Mouse (Mus musculus) CH12.LX (cell line): ENCODE data around the gene Ubash3b. TPM values are rescaled to one million over a fixed set of nuclear protein-coding genes. Genes with fewer than 3 reads are reported as not detected.

Experiments used
- DNase-seq: peaks from one replicate; pipeline ENCODE4 v3.0.0-alpha.2; 2013; ENCODE audit errors: extremely low read depth
- H3K27ac ChIP-seq: 2 replicates; pipeline ENCODE4 v1.5.1; 2012; ENCODE audit warnings: low read depth, mild to moderate bottlenecking, control low read depth, moderate library complexity; ENCODE audit not compliant: insufficient read depth
- H3K27me3 ChIP-seq: replicated peaks from 2 replicates; pipeline ENCODE3; 2012; ENCODE audit warnings: inconsistent platforms
- H3K36me3 ChIP-seq, 2 experiments: replicated peaks in 1 of 2; 2 replicates each; pipeline versions ENCODE3 to v1.6.1; 2012; ENCODE audit warnings: inconsistent platforms in 1 of 2, low read length in 1 of 2, mild to moderate bottlenecking in 1 of 2, mixed read lengths in 1 of 2, moderate library complexity in 1 of 2; ENCODE audit not compliant: control insufficient read depth in 1 of 2, insufficient read depth in 1 of 2
- H3K4me1 ChIP-seq, 2 experiments: 2 replicates each; pipeline ENCODE4 v1.6.1; 2012; ENCODE audit warnings: inconsistent platforms in 1 of 2, moderate library complexity in 1 of 2; ENCODE audit not compliant: insufficient read depth in 2 of 2, control insufficient read depth in 1 of 2
- H3K4me2 ChIP-seq: 2 replicates; pipeline ENCODE4 v1.6.1; 2012; ENCODE audit warnings: low read depth, mild to moderate bottlenecking, control low read depth; ENCODE audit not compliant: poor library complexity, insufficient read depth, severe bottlenecking
- H3K4me3 ChIP-seq, 3 experiments: fragments of 150-350 bp in 1 of 3; sonication (generic) in 1 of 3; replicated peaks in 1 of 3; 2 replicates each; pipeline versions ENCODE3 to v1.5.1; 2011 to 2012; ENCODE audit warnings: low read depth in 2 of 3, low read length in 2 of 3, mild to moderate bottlenecking in 2 of 3, moderate library complexity in 2 of 3, control low read depth in 1 of 3, improper control_type of control experiment in 1 of 3, inconsistent platforms in 1 of 3, mixed read lengths in 1 of 3; ENCODE audit not compliant: poor library complexity in 1 of 3
- H3K79me2 ChIP-seq: replicated peaks from 2 replicates; pipeline ENCODE4 v1.6.1; 2012; ENCODE audit warnings: mild to moderate bottlenecking, moderate library complexity; ENCODE audit not compliant: control insufficient read depth, poor library complexity, insufficient read depth, severe bottlenecking; ENCODE audit errors: extremely low read depth
- H3K9ac ChIP-seq: 2 replicates; pipeline ENCODE4 v1.6.1; 2012; ENCODE audit warnings: low read depth, mild to moderate bottlenecking, control low read depth, moderate library complexity; ENCODE audit not compliant: insufficient read depth
- H3K9me3 ChIP-seq: replicated peaks from 2 replicates; pipeline ENCODE3; 2012; ENCODE audit warnings: low read length, inconsistent platforms, mixed read lengths
- CHD1 ChIP-seq: IDR thresholded peaks from 2 replicates; pipeline ENCODE4 v1.6.1; 2012; ENCODE audit warnings: low read depth, low read length, improper control_type of control experiment, inconsistent platforms
- ETS1 ChIP-seq: conservative IDR thresholded peaks from 2 replicates; pipeline ENCODE4 v1.6.1; 2012; ENCODE audit warnings: low read depth, mild to moderate bottlenecking, inconsistent platforms, low read length, improper control_type of control experiment, moderate library complexity
- IRF4 ChIP-seq: IDR thresholded peaks from 2 replicates; pipeline ENCODE4 v1.6.1; 2014; ENCODE audit warnings: low read depth, mild to moderate bottlenecking, inconsistent platforms, low read length, improper control_type of control experiment
- KAT2A ChIP-seq: IDR thresholded peaks from 2 replicates; pipeline ENCODE4 v1.6.1; 2012; ENCODE audit warnings: low read length, improper control_type of control experiment, inconsistent platforms; ENCODE audit not compliant: insufficient replicate concordance
- MAFK ChIP-seq: IDR thresholded peaks from 2 replicates; pipeline ENCODE4 v1.6.1; 2011; ENCODE audit warnings: low read length, improper control_type of control experiment; ENCODE audit not compliant: insufficient replicate concordance
- MAX ChIP-seq: IDR thresholded peaks from 2 replicates; pipeline ENCODE4 v1.6.1; 2011; ENCODE audit warnings: low read length, improper control_type of control experiment
- MYC ChIP-seq: IDR thresholded peaks from 2 replicates; pipeline ENCODE4 v1.6.1; 2011; ENCODE audit warnings: low read depth, mild to moderate bottlenecking, improper control_type of control experiment, low read length
- NRF1 ChIP-seq: IDR thresholded peaks from 2 replicates; pipeline ENCODE4 v1.6.1; 2014; ENCODE audit warnings: low read depth, mild to moderate bottlenecking, inconsistent platforms, low read length, improper control_type of control experiment, moderate library complexity
- SIN3A ChIP-seq: IDR thresholded peaks from 2 replicates; pipeline ENCODE4 v1.6.1; 2012; ENCODE audit warnings: low read length, improper control_type of control experiment, inconsistent platforms
- TCF12 ChIP-seq: IDR thresholded peaks from 2 replicates; pipeline ENCODE4 v1.6.1; 2014; ENCODE audit warnings: low read depth, mild to moderate bottlenecking, inconsistent platforms, low read length, improper control_type of control experiment
- USF1 ChIP-seq: IDR thresholded peaks from 2 replicates; pipeline ENCODE4 v1.6.1; 2014; ENCODE audit warnings: low read depth, mild to moderate bottlenecking, inconsistent platforms, low read length, improper control_type of control experiment
- USF2 ChIP-seq: conservative IDR thresholded peaks from 2 replicates; pipeline ENCODE4 v1.6.1; 2011; ENCODE audit warnings: low read depth, low read length, improper control_type of control experiment
- ZC3H11A ChIP-seq: IDR thresholded peaks from 2 replicates; pipeline ENCODE4 v1.6.1; 2012; ENCODE audit warnings: low read depth, mild to moderate bottlenecking, inconsistent platforms, low read length, improper control_type of control experiment
- ZMIZ1 ChIP-seq: IDR thresholded peaks from 2 replicates; pipeline ENCODE4 v1.6.1; 2012; ENCODE audit warnings: low read depth, mild to moderate bottlenecking, inconsistent platforms, low read length, improper control_type of control experiment
- dilution Hi-C: fragments of 300-500 bp; cut with MboI; formaldehyde crosslinking; loops from 2 replicates; pipeline ENCODE4 v1.14.3; 2020; ENCODE audit warnings: low sequenced_read_pairs; ENCODE audit not compliant: extremely low pct_unique_long_range_greater_than_20kb, extremely low pct_ligation_motif_present
- in situ Hi-C: fragments of 300-500 bp; cut with MboI; formaldehyde crosslinking; loops from 3 replicates; pipeline ENCODE4 v1.14.3; 2019; ENCODE audit warnings: low sequenced_read_pairs, low pct_ligation_motif_present, low pct_unique_long_range_greater_than_20kb, mixed read lengths
- polyA plus RNA-seq: library from polyadenylated mRNA; unstranded; fragments of >175 nt; gene quantifications from 2 replicates; pipeline ENCODE4 v1.2.1, GENCODE M21; 2012; ENCODE audit warnings: low read depth; ENCODE audit not compliant: insufficient read length
- total RNA-seq, 2 experiments: library from RNA; depleted of rRNA; stranded (reverse); fragments of 300-350 nt in 1 of 2; fragments of >200 nt in 1 of 2; gene quantifications; 2 replicates each; pipeline ENCODE4 v1.2.3; 2012 to 2014

Gene Ubash3b
- total and polyA plus RNA-seq, 3 experiments: 2.8 to 4.6 (median 4.2) TPM

GRCm38 (mm10) chr9:41038150-41038664, 123.3 kb downstream of the Ubash3b start:
- H3K27me3 ChIP-seq: no peaks in the 10 kb centered on the region
- no peak overlapping the region for H3K4me3 ChIP-seq
- H3K4me1 ChIP-seq: no peaks in the 10 kb centered on the region
- no peak overlapping the region for H3K9ac ChIP-seq
- dilution Hi-C loops: no loop called here
- no peak overlapping the region for H3K4me2 ChIP-seq
- H3K79me2 ChIP-seq: no peaks in the 10 kb centered on the region
- H3K9me3 ChIP-seq: no peaks in the 10 kb centered on the region
- peaks cover 10 to 34% of the 10 kb centered on the region in 2 experiments for H3K36me3 ChIP-seq
- no peak overlapping the region for H3K27ac ChIP-seq
- TF ChIP-seq ZC3H11A (no peak), ETS1 (no peak), TCF12 (no peak), ZMIZ1 (no peak), USF2 (no peak)
- TF ChIP-seq, all 38 proteins: peak for 0
- no peak for DNase-seq
- in situ Hi-C loops: no loop called here

DNA sequence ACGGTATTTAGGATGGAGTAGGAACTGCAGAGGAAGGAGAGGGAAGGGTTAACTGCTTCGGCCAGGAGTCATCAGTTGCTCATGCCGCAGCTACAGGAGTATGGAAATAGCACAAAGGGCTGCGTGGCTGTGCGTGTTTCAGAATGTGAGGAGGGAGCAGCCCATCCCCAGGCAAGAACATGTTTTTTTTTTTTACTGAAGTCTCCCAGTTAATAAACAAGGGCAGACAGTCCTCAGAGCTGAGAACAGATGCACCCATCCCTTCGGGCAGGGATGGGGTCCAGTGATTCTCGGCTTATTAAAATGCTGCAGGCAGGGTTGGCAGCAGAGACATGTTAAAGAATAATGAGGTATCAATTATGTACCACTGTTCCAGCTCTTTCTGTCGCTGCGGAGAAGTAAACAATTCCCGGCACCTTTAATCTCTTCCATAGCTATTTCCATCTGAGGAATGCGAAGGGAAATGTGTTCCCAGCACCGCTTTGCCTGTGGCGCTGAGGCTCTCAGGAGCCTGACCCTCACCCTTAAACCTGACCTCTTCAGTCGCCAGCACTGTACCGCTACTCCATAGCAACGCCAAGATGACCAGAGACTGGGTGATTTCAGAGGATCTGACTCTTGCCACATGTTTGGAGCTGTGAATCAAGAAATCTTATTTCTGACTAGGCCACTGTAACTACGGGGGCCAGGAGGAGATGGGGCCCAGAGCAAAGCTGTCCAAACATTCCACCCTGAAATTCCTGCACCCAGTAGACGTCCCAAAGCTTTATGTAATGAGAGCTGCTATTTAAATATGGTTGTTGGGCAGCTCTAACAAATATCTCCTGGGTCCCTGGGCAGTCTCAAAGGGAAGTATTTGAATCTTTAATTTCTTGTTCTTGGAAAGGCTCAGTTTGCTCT, 129.7 kb downstream of the Ubash3b start:
- Histone ChIP-seq H3K36me3 (peaks cover 5 to 38% of the 10 kb centered on the region in 2 experiments), H3K27ac (no peak overlapping the region), H3K4me3 (no peak overlapping the region), H3K4me1 (no peaks in the 10 kb centered on the region)
- no peak for DNase-seq
- TF ChIP-seq USF1 (no peak), SIN3A (no peak), MYC (no peak), KAT2A (no peak), CHD1 (no peak), ZC3H11A (no peak), MAFK (no peak), MAX (no peak), IRF4 (no peak), NRF1 (no peak), USF2 (no peak)
- TF ChIP-seq, all 38 proteins: peak for 0
- Histone ChIP-seq H3K27me3 (no peaks in the 10 kb centered on the region), H3K9ac (no peak overlapping the region), H3K79me2 (no peaks in the 10 kb centered on the region), H3K4me2 (no peak overlapping the region), H3K9me3 (no peaks in the 10 kb centered on the region)
- in situ Hi-C loops (no loop called here), dilution Hi-C loops (no loop called here)
